Mouse (Mus musculus): Measurements from ENCODE around the gene Lrp4. TPM values are rescaled to one million over a fixed set of nuclear protein-coding genes. Genes with fewer than 3 reads are reported as not detected.

Gene Lrp4
- total RNA-seq, 2 experiments from 2014 or later, result 9.4 to 10.4 TPM

- DNase-seq, result no peak
These were observed 3.9 kb upstream of the Lrp4 start for GRCm38 (mm10) chr2:91453231-91454075.

GRCm38 (mm10) chr2:91454434-91454833 lies 2.9 kb upstream of the Lrp4 start:
- DNase-seq, result no peak

- DNase-seq, result peak; percentile 48 to 60
These were observed 1.5 kb upstream of the Lrp4 start for GRCm38 (mm10) chr2:91455826-91456225.

- no peak for DNase-seq
These were observed 715 bp upstream of the Lrp4 start for GRCm38 (mm10) chr2:91456491-91457100.

GRCm38 (mm10) chr2:91457656-91458251 lies 443 bp downstream of the Lrp4 start:
- no peak for DNase-seq

- DNase-seq, result peak; percentile 72 to 73
These were observed 951 bp downstream of the Lrp4 start for GRCm38 (mm10) chr2:91458252-91458672.

GRCm38 (mm10) chr2:91458673-91459391 lies 1.5 kb downstream of the Lrp4 start:
- peak; percentile 45 to 71 for DNase-seq

- DNase-seq, result no peak
These were observed 2.8 kb downstream of the Lrp4 start for GRCm38 (mm10) chr2:91460076-91460475.

GRCm38 (mm10) chr2:91460771-91461170 lies 3.5 kb downstream of the Lrp4 start:
- no peak for DNase-seq

GRCm38 (mm10) chr2:91461341-91461740 lies 4.0 kb downstream of the Lrp4 start:
- DNase-seq, result peak; percentile 42 to 62

- no peak for DNase-seq
These were observed 4.9 kb downstream of the Lrp4 start for GRCm38 (mm10) chr2:91462196-91462595.

GRCm38 (mm10) chr2:91462681-91463080 lies 5.4 kb downstream of the Lrp4 start:
- DNase-seq, result no peak

GRCm38 (mm10) chr2:91465934-91466333 lies 8.6 kb downstream of the Lrp4 start:
- DNase-seq, result no peak

GRCm38 (mm10) chr2:91467613-91468012 lies 10.3 kb downstream of the Lrp4 start:
- no peak for DNase-seq

GRCm38 (mm10) chr2:91470055-91470647 lies 12.8 kb downstream of the Lrp4 start:
- DNase-seq, result no peak

GRCm38 (mm10) chr2:91474358-91474757 lies 17.0 kb downstream of the Lrp4 start:
- no peak for DNase-seq

- peak in 1 of 2 experiments; percentile 44 for DNase-seq
These were observed 18.5 kb downstream of the Lrp4 start for GRCm38 (mm10) chr2:91475791-91476190.

GRCm38 (mm10) chr2:91476251-91476661 lies 18.9 kb downstream of the Lrp4 start:
- peak; percentile 78 to 81 for DNase-seq

- no peak for DNase-seq
These were observed 19.5 kb downstream of the Lrp4 start for GRCm38 (mm10) chr2:91476841-91477240.

GRCm38 (mm10) chr2:91480399-91480801 lies 23.1 kb downstream of the Lrp4 start:
- no peak for DNase-seq

GRCm38 (mm10) chr2:91480805-91481514 lies 23.6 kb downstream of the Lrp4 start:
- DNase-seq, result peak; percentile 65 to 84

Measured in heart, adult 18-20 months (tissue).